Mouse (Mus musculus) neural tube, embryonic 10.5 days (tissue): ENCODE data around the gene Pygo1.

ENCODE experiments used
- DNase-seq: peaks from one replicate; pipeline ENCODE4 v3.0.0-alpha.2; 2017; ENCODE audit warnings: low spot score; ENCODE audit errors: extremely low spot score

The Pygo1 gene

DNA sequence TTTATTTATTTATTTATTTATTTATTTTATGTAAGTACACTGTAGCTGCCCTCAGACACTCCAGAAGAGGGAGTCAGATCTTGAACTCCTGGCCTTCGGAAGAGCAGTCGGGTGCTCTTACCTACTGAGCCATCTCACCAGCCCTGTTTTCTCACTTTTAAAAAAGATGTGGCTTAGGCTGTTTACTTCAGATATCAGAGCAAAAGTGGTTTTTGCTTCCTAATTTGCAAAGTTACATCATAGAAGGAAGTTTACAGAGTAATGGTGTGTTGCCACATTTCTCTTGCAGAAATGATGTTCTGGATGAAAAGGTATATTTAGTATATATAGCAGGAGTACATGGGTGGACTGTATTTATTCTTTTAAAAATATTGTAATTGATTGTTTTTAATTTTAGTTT lies 66.0 kb downstream of the Pygo1 start:
- DNase-seq, result no peak

DNA sequence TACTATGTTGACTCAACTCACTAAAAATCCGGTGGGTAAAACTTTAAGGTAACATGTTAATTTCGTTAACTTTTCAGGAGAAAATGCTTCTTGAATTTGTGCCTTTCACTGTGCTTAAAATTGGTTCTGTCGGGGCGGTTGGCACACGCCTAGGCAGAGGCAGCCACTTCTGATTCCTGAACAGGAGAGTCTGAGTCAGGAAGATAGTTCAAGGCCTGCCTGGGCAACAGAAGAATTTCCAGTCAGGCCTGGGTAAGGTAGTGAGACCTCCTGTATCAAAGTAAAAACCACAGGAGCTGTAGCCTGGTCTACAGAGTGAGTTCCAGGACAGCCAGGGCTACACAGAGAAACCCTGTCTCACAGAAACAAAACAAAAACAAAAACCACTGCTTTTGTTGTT lies 67.1 kb downstream of the Pygo1 start:
- DNase-seq, result no peak

DNA sequence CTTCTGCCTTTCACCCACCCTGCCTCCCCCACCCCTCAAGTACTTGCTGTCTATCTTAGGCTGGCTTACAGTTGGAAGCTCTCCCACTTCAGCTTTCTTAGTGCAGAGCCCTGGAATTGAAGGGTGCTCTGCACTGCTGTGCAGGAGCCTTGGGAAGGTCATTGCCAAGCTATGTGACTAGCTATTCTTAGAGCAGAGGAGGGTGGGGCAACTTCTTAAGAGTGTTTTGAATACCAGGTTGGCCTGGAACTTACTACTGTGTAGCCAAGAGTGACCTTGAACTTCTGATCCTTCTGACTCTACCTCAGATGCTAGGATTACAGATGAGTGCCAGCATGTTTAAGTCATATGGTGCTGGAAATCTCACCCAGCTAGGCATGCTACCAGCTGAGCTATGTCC lies 70.7 kb downstream of the Pygo1 start:
- no peak for DNase-seq

DNA sequence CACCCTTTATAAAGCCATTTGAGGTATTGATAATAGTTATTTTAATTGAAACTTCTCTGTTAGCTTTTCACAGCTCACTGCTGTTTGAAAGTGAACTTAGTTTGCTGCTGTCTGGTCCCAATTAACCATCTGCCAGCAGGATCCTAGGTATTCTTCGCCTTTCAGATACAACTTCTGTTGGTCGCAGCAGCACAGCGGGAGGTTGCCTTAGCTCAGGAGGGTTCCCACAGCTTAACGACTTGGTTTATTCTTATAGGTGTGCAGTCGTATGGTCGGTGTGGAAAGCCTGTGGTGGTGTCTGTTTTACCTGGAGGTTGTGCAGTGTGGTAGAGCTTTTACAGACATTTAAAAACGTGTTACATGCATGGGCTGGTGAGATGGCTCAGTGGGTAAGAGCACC lies 71.4 kb downstream of the Pygo1 start:
- DNase-seq, result no peak

DNA sequence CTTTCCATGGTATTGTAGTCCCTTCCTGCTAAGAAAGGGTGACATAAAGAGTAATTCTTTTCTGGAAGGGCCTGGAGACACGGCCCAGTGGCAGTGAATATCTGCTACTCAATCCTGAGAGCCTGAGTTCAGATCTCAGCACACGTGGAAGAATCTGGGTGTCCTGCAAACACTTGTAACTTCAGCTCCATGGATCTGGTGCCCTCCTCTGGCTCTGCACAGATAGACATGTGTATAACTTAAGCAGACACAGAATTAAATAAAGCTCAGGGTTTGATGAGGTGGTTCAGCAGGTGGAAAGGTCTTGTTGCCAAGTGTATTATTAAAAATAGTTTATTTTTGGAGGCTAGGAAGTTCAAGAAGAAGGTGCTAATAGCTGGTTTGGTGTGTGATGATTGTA lies 75.0 kb downstream of the Pygo1 start:
- no peak for DNase-seq

DNA sequence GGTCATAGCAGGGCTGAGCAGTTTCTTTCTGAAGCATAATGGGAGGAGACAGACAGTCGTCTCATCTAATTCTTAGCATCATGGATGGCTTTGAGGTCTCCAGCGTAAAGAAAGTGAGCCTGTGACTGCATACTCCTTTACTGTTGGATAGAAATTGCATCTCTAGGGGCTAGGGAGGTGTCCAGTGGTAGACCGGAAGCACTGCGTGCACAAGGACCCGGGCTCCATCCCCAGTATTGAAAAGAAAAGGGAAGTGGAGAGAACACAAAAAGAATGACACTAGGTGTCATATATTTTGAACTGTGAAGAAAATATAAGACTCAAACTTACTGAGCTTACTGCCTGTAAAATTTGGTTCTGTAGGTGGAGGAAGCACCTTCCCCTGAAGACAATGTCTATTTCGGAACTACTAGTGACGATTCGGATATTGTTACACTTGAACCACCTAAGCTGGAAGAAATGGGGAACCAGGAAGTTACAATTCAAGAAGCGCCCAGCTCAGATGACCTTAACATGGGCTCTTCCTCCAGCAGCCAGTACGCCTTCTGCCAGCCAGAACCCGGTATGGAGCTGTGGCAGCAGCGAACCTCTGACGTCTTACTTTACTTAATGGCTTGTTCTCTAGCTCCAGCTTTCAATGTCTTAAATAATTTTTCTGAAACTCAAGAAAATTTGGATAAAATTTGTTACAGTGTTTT lies 76.0 kb downstream of the Pygo1 start:
- no peak for DNase-seq
